Mouse (Mus musculus): Measurements from ENCODE around the gene Grap2. TPM values are rescaled to one million over a fixed set of nuclear protein-coding genes. Genes with fewer than 3 reads are reported as not detected.

The Grap2 gene
- total and polyA plus RNA-seq, 2 experiments from 2014 or later = not detected

- Histone ChIP-seq H3K27me3 (ENCODE audit: insufficient read depth, low read length) (no peaks in the 10 kb centered on the region), H3K4me2 (ENCODE audit: low read depth) (no peak overlapping the region), H3K4me3 (ENCODE audit: low read depth, low read length) (no peak overlapping the region), H3K27ac (ENCODE audit: low read depth, low read length) (no peak overlapping the region), H3K9ac (no peak overlapping the region), H3K9me3 (ENCODE audit: low read length) (no peaks in the 10 kb centered on the region), H3K36me3 (ENCODE audit: insufficient read depth) (no peaks in the 10 kb centered on the region), H3K4me1 (ENCODE audit: insufficient read depth) (no peaks in the 10 kb centered on the region)
- 76% methylated on average over 2 of the region's 2 CpGs for WGBS
- DNase-seq (no peak), ATAC-seq (no peak)
- no peak for TF ChIP-seq CTCF (IDR thresholded peaks at IDR 0.05; ENCODE audit: low read depth)
Observed at GRCm38 (mm10) chr15:80650412-80650811, 78.0 kb downstream of the Grap2 start.

GRCm38 (mm10) chr15:80653865-80654264 lies 81.5 kb downstream of the Grap2 start:
- ATAC-seq (no peak), DNase-seq (no peak)
- no peak for TF ChIP-seq CTCF (IDR thresholded peaks at IDR 0.05; ENCODE audit: low read depth)
- Histone ChIP-seq H3K9ac (no peak overlapping the region), H3K36me3 (ENCODE audit: insufficient read depth) (no peaks in the 10 kb centered on the region), H3K4me1 (ENCODE audit: insufficient read depth) (peaks cover 5% of the 10 kb centered on the region), H3K27ac (ENCODE audit: low read depth, low read length) (no peak overlapping the region), H3K4me2 (ENCODE audit: low read depth) (no peak overlapping the region), H3K27me3 (ENCODE audit: insufficient read depth, low read length) (no peaks in the 10 kb centered on the region), H3K4me3 (ENCODE audit: low read depth, low read length) (no peak overlapping the region), H3K9me3 (ENCODE audit: low read length) (no peaks in the 10 kb centered on the region)
- WGBS = 87% methylated on average over 8 of the region's 8 CpGs

- DNase-seq = peak; percentile 72
- 0 out of 2 replicates have a peak overlapping the region, but pooled peaks have one; percentile 5 for H3K4me2 ChIP-seq (ENCODE audit: low read depth)
- 45% methylated on average over 6 of the region's 6 CpGs for WGBS
- no peak overlapping the region for H3K9ac ChIP-seq
- H3K4me1 ChIP-seq (ENCODE audit: insufficient read depth) = peaks cover 14% of the 10 kb centered on the region
- ATAC-seq = peak; percentile 93
- H3K9me3 ChIP-seq (ENCODE audit: low read length) = no peaks in the 10 kb centered on the region
- no peaks in the 10 kb centered on the region for H3K27me3 ChIP-seq (ENCODE audit: insufficient read depth, low read length)
- no peak for TF ChIP-seq CTCF (IDR thresholded peaks at IDR 0.05; ENCODE audit: low read depth)
- H3K36me3 ChIP-seq (ENCODE audit: insufficient read depth) = no peaks in the 10 kb centered on the region
- H3K4me3 ChIP-seq (ENCODE audit: low read depth, low read length) = no peak overlapping the region
- H3K27ac ChIP-seq (ENCODE audit: low read depth, low read length) = peak overlapping the region; percentile 35; the same call in 1 of the 2 replicates
Observed at GRCm38 (mm10) chr15:80658815-80659471, 86.5 kb downstream of the Grap2 start.

GRCm38 (mm10) chr15:80660963-80661362 lies 88.6 kb downstream of the Grap2 start:
- no peak for TF ChIP-seq CTCF (IDR thresholded peaks at IDR 0.05; ENCODE audit: low read depth)
- WGBS = 43% methylated on average over 4 of the region's 4 CpGs
- no peak overlapping the region for H3K4me3 ChIP-seq (ENCODE audit: low read depth, low read length)

GRCm38 (mm10) chr15:80664444-80664843 lies 92.0 kb downstream of the Grap2 start:
- no peak for TF ChIP-seq CTCF (IDR thresholded peaks at IDR 0.05; ENCODE audit: low read depth)
- no peaks in the 10 kb centered on the region for H3K9me3 ChIP-seq (ENCODE audit: low read length)
- no peak overlapping the region for H3K27ac ChIP-seq (ENCODE audit: low read depth, low read length)
- 0 out of 2 replicates have a peak, but pooled peaks cover 3% of the 10 kb centered on the region for H3K4me1 ChIP-seq (ENCODE audit: insufficient read depth)
- no peak overlapping the region for H3K4me2 ChIP-seq (ENCODE audit: low read depth)
- H3K9ac ChIP-seq = no peak overlapping the region
- peak; percentile 36; the same call in 1 of the 2 replicates for ATAC-seq
- no peaks in the 10 kb centered on the region for H3K27me3 ChIP-seq (ENCODE audit: insufficient read depth, low read length)
- no peak overlapping the region for H3K4me3 ChIP-seq (ENCODE audit: low read depth, low read length)
- no peak for DNase-seq
- 82% methylated on average over 4 of the region's 4 CpGs for WGBS
- H3K36me3 ChIP-seq (ENCODE audit: insufficient read depth) = no peaks in the 10 kb centered on the region

More at GRCm38 (mm10) chr15:80660963-80661362, 88.6 kb downstream of the Grap2 start:
- H3K9ac ChIP-seq = no peak overlapping the region
- H3K4me2 ChIP-seq (ENCODE audit: low read depth) = no peak overlapping the region
- H3K36me3 ChIP-seq (ENCODE audit: insufficient read depth) = no peaks in the 10 kb centered on the region
- H3K27me3 ChIP-seq (ENCODE audit: insufficient read depth, low read length) = no peaks in the 10 kb centered on the region
- peaks cover 14% of the 10 kb centered on the region for H3K4me1 ChIP-seq (ENCODE audit: insufficient read depth)
- no peak overlapping the region for H3K27ac ChIP-seq (ENCODE audit: low read depth, low read length)
- no peaks in the 10 kb centered on the region for H3K9me3 ChIP-seq (ENCODE audit: low read length)
- ATAC-seq = no peak
- no peak for DNase-seq

- Histone ChIP-seq H3K4me2 (ENCODE audit: low read depth) (peak within 1 kb of the TSS; percentile 50), H3K9me3 (ENCODE audit: low read length) (no peaks in the 10 kb centered on the region), H3K36me3 (ENCODE audit: insufficient read depth) (no peaks in the 10 kb centered on the region), H3K27me3 (ENCODE audit: insufficient read depth, low read length) (no peaks in the 10 kb centered on the region; the same call in 1 of the 2 replicates), H3K27ac (ENCODE audit: low read depth, low read length) (no peak within 1 kb of the TSS; the same call in 1 of the 2 replicates), H3K4me1 (ENCODE audit: insufficient read depth) (peaks cover 9% of the 10 kb centered on the region; the same call in 1 of the 2 replicates), H3K4me3 (ENCODE audit: low read depth, low read length) (peak within 1 kb of the TSS; percentile 22), H3K9ac (peak within 1 kb of the TSS; percentile 28; the same call in 1 of the 2 replicates)
- ATAC-seq (no peak; the same call in 1 of the 2 replicates), DNase-seq (no peak)
- WGBS = 7% methylated on average over 85 of the region's 85 CpGs
- TF ChIP-seq CTCF (IDR thresholded peaks at IDR 0.05; ENCODE audit: low read depth) = 0 out of 2 replicates have a peak, but pooled peaks have one; percentile 2
Observed at GRCm38 (mm10) chr15:80671295-80672252, 99.2 kb downstream of the Grap2 start, which contains the start of gene Fam83f. Fam83f (plus strand) TSS chr15:80671847.
